Mouse (Mus musculus): ENCODE measurements around the gene Ankrd6. TPM values are rescaled to one million over a fixed set of nuclear protein-coding genes. Genes with fewer than 3 reads are reported as not detected.

The Ankrd6 gene
- total RNA-seq, 2 experiments from 2014 or later: 3.1 to 4.2 TPM

DNA sequence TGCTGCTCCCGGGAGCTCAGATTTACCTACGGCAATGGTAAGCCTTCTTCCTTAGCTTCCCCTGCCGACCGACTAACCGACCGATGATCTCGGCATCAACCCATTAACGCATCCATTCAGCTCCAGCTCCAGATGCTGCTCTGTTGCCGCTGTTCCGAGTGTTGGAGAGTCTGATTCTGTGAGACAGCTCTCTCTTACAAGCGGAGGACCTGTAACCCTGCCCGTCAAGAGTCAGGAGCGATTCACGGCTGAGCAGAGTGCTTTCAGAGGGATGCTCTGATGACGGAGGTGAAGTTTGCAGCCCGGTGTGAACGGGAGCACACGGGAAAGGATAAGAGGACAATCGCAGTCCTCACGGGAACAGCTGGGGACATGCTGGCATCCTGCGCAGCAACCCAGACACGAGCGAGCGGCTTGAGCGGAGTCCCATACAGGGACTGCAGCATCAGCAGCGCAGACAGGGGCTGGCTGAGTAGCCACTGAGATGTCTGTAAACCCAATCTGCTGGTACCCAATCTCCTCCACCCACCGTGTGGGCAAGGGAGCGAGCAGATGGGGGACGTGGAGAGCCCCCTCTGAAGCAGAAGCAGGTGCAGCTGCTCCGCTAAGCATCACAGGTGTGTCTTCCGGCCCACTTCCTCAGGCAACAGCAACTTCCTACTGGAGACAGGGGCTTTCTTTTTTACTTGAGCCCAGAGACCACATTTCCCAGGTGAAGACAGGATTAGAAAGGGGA, 86.3 kb downstream of the Ankrd6 start:
- no peak for ATAC-seq (replicated peaks; ENCODE audit: low FRiP score, low TSS enrichment, poor library complexity, severe bottlenecking)

DNA sequence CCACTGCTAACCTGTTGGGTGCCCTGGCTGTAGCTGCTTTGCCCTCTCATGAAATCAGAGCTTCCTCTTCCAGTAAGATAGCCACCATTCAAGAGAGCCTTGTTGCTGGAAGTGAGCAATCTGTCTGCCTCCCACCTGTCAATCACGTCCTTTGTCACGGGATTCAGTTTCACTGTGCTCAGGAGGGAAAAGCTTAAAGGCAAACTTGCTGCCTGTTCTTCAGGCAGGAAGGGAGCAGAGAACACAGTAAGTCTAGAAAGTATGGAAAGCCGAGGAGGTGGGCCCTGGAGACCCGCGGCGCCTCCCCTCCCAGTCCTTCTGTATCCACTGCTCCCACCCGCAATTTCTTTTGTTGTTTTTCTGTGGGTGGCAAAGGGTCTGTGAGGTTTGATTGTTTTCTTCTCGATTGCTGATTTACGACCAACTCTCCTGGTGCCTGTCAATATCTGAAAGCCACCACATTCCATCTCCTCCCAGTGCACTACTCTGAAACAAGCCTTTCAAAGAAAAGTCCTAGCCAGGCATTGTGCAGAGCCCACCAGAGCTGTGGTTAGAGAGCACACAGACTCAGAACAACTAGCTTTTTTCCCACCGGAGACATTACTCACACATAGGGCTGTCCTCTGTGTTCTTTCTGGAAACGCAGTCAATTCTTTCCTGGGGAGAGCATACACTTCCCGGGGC, 87.1 kb downstream of the Ankrd6 start:
- ATAC-seq (replicated peaks; ENCODE audit: low FRiP score, low TSS enrichment, poor library complexity, severe bottlenecking): no peak

DNA sequence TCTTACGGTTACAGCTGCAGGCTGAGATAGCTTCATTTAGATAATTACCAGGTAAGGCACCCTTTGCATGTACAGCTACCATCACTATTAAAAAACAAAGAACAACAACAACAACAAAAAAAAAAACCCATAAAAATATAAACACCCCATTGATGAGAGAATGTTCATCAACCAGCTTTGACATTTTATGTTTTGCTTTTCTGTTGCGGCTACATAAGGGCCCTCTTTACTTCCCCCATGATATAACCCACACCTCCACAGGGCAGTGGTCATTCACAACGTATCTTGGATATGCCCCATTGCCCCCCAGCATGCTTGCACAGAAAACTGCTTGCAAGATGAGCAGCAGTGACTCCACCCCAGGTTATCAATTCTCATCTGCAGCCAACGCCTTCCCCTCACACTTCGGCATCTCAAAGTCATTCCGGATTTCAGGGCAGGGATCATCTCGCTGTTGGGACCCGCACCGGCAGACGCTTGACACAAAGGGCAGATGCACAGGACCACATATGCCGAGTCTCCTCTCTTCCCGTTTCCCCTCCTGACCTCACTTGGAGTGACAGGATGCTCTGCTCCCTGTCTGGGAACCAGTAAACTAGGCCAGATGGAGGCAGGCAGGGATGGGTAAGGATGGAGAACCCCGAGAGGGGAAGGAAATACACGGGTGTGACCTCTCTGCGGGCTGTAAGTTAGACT, 87.7 kb downstream of the Ankrd6 start:
- ATAC-seq (replicated peaks; ENCODE audit: low FRiP score, low TSS enrichment, poor library complexity, severe bottlenecking): peak; percentile 12; the same call in 1 of the 2 replicates

DNA sequence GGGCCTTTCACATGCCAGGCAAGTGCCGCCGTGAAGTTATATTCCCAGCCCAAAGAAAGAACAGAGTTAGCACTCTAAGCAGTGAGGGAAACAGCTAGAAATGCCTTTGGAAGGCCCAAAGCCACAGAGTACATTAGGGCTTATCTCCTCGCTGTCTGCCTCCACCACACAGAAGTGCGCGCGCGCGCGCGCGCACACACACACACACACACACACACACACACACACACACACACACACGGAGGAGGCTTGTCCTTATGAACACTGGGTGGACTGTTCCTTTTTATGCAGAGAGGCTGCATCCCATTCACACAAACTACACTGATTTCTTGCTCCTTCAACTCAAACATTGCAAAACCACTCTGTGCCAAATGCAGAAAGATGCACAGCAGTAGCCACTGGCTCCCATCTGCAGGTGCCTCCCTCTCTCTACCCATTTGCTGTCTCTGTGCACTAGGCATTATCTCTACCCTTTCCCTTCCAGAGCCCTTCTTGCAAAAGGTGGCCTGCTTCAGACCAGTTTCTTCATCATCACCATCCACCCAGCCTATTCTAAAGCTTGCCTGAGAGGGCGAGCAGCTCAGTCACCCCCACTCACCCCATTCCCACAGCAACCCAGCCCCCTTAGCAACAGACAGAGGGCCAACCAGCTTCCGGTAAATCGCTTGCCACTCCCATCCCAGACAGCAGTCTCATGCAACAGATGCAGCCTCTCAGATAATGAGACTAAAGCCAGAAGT, 88.5 kb downstream of the Ankrd6 start:
- peak; percentile 93 for ATAC-seq (replicated peaks; ENCODE audit: low FRiP score, low TSS enrichment, poor library complexity, severe bottlenecking)

DNA sequence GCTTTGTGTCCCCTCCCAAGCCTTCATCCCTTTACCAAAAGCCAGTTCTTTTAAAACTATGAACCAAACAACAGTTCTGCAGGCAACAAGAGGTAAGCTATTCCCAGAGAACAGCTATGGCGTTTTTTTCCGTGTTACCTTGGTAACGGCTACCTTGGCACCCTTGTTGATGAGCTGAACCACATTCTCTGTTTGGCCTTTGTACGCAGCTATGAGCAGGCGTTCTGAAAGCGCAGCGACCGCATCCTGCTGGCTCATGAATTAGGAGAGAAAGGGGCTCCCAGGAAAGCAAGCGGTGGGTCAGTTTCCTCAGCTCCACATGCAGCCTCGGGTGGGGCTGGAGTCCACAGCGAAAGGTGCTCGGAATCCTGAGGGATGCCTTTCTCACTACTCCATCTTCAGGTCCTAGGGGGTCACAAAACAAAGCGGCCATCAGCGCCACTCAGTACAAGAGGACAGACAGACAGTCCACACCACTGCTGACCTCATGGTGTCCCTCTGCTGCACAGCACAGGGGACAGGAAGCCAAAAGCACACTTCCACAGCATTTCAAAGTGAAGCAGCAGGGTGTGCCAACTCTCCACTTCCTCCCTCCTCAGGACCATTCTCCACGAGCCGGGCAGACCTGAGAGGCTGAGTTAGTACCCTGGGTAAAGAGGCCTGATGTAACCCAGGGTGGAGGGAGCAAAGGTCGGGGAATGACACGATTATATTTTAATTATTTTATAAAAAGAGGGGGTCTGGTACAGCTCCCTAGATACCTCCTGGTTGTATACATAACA, 90.3 kb downstream of the Ankrd6 start:
- ATAC-seq (replicated peaks; ENCODE audit: low FRiP score, low TSS enrichment, poor library complexity, severe bottlenecking): no peak

DNA sequence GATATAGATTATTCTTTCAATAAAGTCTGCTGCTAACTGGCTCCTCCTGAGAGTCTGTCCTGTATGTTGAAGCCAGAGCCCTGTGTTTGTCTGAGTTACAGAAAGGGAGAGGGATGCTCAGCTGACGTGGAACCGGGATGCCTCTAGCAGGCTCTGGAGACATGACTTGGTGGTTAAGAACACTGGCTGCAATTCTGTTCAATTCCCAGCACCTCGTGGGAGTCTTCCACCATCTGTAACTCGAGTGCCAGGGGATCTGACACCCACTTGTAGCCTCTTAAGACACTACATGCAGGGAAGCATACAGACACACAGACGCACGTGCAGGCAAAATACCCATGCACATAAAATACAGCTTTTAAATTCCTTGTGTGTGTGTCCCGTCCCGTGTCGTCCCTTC, 95.1 kb downstream of the Ankrd6 start:
- no peak for ATAC-seq (replicated peaks; ENCODE audit: low FRiP score, low TSS enrichment, poor library complexity, severe bottlenecking)

DNA sequence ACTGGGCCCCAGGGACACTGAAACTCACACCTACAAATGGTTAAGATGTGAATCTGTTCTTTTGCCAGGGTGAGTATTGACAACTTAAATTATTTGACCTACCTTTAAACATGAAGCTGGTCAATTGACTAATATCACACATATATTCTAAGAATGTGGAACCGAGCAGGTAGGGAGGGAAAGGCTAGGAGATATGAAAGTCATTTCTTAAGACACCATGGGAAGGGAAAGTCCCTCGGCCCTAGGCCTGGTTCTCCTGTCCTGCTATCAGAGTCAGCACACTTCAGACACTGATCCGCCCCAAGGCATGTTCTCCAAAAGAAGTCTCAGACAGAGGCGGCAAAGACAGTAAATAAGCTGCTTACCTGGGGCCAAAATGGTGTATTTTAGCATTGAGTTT, 95.7 kb downstream of the Ankrd6 start:
- no peak for ATAC-seq (replicated peaks; ENCODE audit: low FRiP score, low TSS enrichment, poor library complexity, severe bottlenecking)

DNA sequence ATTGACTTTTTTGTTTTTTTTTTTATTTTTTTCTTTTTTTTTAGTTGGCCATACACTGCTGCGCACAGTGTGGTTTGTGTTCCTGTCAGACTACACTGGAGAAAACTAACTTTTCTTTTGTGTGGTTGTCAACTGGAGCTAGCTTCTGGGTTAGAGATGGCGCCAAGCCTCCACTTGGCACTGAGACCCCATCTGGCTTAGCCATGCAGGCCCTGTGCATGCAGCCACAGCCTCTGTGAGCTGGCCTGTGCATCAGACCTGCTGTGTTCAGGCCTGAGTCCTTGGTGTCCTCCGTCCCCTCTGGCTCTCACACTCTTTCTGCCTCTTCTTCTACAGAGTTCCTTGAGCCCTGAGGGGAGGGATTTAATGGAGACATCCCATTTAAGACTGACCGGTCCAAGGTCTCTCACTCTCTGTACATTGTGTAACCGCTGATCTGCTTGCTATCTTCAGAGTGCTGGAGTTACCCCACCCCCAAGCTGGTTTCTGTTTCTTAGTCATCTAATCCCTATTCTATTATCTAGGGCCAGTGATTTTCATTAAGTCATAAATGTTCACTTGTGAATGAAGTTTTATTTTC, 96.9 kb downstream of the Ankrd6 start:
- ATAC-seq (replicated peaks; ENCODE audit: low FRiP score, low TSS enrichment, poor library complexity, severe bottlenecking): no peak

DNA sequence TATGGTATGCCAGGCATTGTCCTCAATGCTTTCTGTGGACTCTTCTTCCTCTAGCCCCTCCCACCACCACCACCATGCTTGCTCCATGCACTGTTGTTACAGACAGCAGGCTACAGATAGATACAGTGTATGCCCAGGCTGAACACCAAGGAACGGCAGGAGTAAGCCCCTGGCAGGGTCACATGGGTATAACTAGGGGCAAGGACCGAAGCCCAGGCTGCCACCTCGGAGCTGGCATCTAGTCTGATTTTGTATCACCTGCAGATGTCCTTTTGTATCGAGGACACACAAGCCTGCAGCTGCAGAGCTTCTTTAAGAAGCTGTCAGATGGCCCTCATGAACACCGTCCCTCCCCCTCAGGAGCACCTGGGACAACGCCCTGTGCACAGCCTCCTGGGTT, 97.8 kb downstream of the Ankrd6 start:
- no peak for ATAC-seq (replicated peaks; ENCODE audit: low FRiP score, low TSS enrichment, poor library complexity, severe bottlenecking)

DNA sequence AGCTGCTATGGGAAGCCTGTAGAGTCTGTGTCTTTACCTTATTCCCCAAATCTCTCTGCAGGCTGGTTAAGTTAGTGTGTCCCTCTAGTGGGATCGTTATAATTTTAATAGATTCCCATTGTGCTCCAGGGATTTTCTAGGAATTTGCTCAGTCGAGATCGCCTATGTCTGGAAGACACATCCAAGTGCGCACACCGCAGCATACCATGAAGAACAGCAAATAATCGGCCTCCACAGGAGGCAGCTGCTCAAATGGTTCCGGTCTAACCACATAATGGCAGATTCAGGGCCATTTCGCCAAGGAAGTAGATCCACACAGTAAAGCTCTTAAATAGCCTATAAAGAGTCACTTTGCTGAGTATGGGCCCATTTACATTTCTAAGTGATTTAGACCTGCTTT, 98.3 kb downstream of the Ankrd6 start:
- ATAC-seq (replicated peaks; ENCODE audit: low FRiP score, low TSS enrichment, poor library complexity, severe bottlenecking): no peak

DNA sequence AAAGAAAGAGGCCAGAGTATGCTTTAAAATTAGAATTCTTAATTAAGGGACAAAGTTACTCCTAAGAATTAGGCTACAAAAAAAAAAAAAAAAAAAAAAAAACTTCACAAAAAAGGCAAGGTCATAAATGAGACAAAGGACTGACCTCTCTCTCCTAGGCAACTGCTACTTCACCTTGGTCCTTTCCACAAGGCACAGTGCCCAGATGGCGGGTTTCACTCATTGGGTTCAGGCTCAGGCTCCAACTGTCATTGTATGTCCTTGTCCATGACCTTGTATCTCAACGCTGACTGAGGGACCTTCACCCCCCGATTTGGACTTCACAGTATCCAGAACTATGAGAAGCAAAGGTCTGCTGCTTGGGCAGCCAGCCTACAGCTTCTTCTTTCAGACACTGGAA, 112.2 kb downstream of the Ankrd6 start:
- no peak for ATAC-seq (replicated peaks; ENCODE audit: low FRiP score, low TSS enrichment, poor library complexity, severe bottlenecking)

DNA sequence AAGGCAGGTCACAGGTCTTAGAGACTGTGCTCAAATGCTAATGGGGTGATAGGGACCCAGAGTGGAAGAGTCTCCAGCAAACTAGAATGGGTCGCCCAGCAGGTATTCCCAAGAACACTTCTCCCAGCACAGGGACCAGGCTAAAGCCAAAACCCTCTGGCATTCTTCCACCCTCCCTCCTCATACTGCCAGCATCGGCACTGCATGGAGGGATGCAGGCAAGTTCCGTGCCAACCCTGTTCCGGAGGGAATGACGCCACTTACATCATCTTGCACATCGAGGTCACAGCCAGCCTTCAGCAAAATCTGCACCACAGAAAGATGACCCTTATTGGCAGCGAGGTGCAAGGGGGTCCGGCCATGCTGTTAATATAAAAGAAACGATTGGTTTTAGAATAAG, 114.6 kb downstream of the Ankrd6 start:
- ATAC-seq (replicated peaks; ENCODE audit: low FRiP score, low TSS enrichment, poor library complexity, severe bottlenecking): no peak

DNA sequence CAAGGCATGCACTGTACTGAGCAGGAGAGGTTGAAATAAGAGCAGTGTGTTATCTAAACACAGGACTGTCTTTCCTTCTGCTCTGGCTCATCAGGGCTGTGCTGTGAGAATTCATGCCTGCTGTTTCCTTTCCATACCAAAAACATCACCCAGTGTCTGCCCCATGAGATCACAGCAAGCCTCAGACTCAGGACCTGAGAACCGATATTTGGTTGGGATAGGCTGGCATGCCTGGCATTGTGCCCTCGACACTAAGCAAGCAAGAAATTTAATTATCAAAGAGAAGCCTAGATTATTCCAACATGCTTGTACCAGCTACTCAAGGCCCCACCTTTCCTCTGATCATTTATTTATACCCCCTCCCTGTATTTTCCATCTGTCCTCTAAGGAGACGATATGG, 116.1 kb downstream of the Ankrd6 start:
- ATAC-seq (replicated peaks; ENCODE audit: low FRiP score, low TSS enrichment, poor library complexity, severe bottlenecking): no peak

DNA sequence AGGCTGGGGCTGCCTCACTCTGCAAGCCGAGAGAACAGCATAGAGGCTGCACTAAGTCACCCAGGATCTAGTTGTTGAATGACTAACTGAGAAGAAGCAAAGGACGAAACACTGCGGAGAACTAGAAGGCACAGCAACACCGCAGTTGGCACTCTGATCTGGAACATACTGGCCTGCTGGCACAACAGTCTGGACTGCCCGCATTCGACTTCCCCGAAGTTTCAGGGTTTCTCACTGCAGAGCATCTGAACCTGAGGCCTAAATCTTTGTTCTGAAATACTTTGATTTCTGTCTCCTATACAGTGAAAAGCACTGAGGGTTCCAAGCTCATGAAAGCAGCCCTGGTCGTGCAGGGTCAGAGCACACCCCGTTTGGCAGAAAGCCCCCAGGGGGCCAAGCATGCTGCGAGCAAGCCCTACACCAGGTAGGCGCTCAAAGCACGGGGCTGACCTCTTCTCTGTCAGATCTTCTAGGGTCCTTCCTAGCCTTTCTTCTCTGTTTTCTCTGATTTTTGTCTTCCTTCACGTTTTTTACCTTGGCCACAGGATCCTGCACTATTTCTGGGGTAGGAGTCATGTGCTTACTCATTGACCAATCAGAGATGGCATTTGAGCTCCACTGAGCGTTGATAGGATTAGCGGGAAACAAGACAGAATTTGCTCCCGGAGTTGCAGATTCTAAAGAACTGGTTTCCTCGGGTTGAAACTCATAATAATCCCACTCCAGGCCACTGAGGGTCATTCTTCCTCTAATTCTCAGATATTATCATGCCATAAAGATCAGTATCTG, 117.0 kb downstream of the Ankrd6 start:
- peak; percentile 64 for ATAC-seq (replicated peaks; ENCODE audit: low FRiP score, low TSS enrichment, poor library complexity, severe bottlenecking)

DNA sequence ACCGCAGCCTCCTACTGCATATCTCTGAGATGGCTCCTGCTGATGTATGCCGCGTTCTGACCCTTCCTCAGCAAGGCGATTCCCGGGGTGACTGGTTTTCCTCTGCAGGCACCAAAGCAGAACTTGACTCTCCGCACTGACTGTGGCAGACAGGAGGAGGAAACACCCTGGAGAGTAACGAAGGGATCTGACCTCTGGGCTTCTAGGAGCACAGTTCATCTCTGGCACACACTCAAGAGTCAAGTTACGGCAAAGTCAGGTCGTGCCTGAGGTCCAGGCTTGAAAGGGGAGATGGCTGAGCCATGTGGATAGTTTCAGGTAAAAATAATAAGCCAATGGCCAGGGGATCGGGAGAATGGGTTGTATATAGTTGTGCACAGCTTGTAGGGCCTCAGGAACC, 121.3 kb downstream of the Ankrd6 start:
- ATAC-seq (replicated peaks; ENCODE audit: low FRiP score, low TSS enrichment, poor library complexity, severe bottlenecking): no peak

DNA sequence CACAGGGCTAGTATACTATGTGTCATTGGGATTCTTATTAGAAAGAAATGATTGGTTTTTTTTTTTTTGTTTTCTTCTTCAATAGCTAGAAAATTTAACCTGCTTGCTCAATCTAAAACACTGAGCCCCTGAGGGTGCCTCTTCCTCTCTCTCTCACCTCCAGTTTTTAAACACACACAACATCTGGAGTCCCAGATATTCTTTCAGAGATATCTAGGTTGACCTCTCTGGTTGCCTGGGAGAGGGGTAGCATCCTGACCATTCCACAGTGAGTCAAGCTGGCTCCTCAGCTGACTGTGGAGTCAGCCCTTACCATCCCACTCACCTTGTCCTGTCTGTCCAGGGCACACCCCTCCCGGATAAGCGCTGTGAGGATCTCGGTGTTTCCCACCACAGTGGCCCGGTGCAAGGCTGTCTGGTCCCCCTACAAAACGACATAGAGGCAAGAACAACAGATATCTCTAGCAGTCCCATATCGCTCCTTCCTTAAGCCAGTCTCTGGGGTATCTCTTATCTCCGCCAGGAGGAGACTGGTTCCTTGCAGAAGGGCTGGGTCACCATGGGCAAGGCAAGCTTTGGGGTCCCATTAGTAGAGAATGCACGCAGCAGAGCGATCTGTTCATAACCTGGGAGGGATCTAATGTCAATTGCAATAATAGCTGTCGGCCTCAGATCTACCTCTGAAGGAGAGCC, 122.1 kb downstream of the Ankrd6 start:
- ATAC-seq (replicated peaks; ENCODE audit: low FRiP score, low TSS enrichment, poor library complexity, severe bottlenecking): 0 out of 2 replicates have a peak, but pooled peaks have one; percentile 33

DNA sequence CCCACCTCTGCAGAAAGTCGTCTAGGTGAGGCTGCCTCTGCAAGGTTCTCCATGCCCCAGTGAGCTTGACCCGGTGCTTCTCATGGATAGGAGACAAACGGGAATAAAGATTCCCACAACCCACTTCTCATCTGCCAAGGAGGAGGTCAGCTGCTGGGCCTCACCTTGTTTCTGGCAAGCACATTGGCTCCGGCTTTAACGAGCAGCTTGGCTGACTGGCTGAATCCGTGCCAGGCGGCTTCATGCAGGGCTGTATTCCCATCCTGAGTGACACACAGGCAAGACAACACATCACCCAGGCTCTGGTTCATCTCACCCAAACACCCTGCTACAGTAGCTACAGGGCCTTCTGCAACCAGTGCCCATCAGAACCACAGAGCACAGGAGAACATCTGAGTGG, 123.7 kb downstream of the Ankrd6 start:
- no peak for ATAC-seq (replicated peaks; ENCODE audit: low FRiP score, low TSS enrichment, poor library complexity, severe bottlenecking)

DNA sequence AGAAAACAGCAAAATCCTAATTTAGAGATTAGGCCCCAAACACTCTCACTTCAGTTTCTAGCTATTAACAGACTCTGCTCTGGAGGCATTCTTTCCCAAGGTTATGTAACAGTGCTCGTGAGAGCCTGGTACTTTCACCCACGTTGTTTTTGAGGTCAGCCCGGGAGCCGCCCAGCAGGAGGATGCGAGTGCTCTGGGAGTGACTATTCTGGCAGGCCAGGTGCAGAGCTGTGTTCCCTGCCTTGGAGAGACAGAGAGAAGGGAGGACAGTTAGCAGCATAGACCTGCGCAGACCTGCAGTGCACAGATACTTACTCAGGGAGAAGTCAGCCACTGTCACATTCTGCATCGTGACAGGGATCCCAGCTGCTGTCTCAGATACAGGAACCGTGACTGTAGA, 126.4 kb downstream of the Ankrd6 start:
- no peak for ATAC-seq (replicated peaks; ENCODE audit: low FRiP score, low TSS enrichment, poor library complexity, severe bottlenecking)
